Mouse (Mus musculus): Measurements from ENCODE around the gene Bcl11a. TPM values are rescaled to one million over a fixed set of nuclear protein-coding genes. Genes with fewer than 3 reads are reported as not detected.
"Not testable (repeated sequence)": the region's sequence is repeated elsewhere in the genome, so short reads cannot be mapped to it uniquely, and the experiment has no call there.

The Bcl11a gene
- polyA plus RNA-seq, 1 experiment: 6.5 TPM

- Histone ChIP-seq H3K9me3 (no peaks in the 10 kb centered on the region), H3K4me3 (replicated peaks) (no peak overlapping the region), H3K27me3 (replicated peaks) (no peaks in the 10 kb centered on the region), H3K4me1 (peaks cover 92% of the 10 kb centered on the region), H3K36me3 (replicated peaks; ENCODE audit: low read length) (no peaks in the 10 kb centered on the region)
- TF ChIP-seq GATA1 (IDR thresholded peaks at IDR 0.05; ENCODE audit: borderline replicate concordance, low read length) (no peak), FLI1 (IDR thresholded peaks at IDR 0.05; ENCODE audit: low read length) (no peak)
Observed at GRCm38 (mm10) chr11:24128001-24128400, 50.1 kb downstream of the Bcl11a start.

- H3K27me3 ChIP-seq (replicated peaks); H3K9me3 ChIP-seq; H3K4me3 ChIP-seq (replicated peaks); H3K36me3 ChIP-seq (replicated peaks; ENCODE audit: low read length): not testable (repeated sequence)
- H3K4me1 ChIP-seq: peaks cover 92% of the 10 kb centered on the region
Observed at GRCm38 (mm10) chr11:24128880-24129279, 51.0 kb downstream of the Bcl11a start.

- Histone ChIP-seq H3K4me1 (peaks cover 91% of the 10 kb centered on the region), H3K9me3 (no peaks in the 10 kb centered on the region), H3K27me3 (replicated peaks) (no peaks in the 10 kb centered on the region), H3K36me3 (replicated peaks; ENCODE audit: low read length) (no peaks in the 10 kb centered on the region), H3K4me3 (replicated peaks) (peak overlapping the region; percentile 31)
- TF ChIP-seq GATA1 (IDR thresholded peaks at IDR 0.05; ENCODE audit: borderline replicate concordance, low read length): no peak
- TF ChIP-seq FLI1 (IDR thresholded peaks at IDR 0.05; ENCODE audit: low read length): no peak
Observed at GRCm38 (mm10) chr11:24129358-24130185, 51.7 kb downstream of the Bcl11a start.

- peaks cover 88% of the 10 kb centered on the region for H3K4me1 ChIP-seq
- no peaks in the 10 kb centered on the region for H3K9me3 ChIP-seq
- no peaks in the 10 kb centered on the region for H3K27me3 ChIP-seq (replicated peaks)
- no peak overlapping the region for H3K4me3 ChIP-seq (replicated peaks)
- no peaks in the 10 kb centered on the region for H3K36me3 ChIP-seq (replicated peaks; ENCODE audit: low read length)
- TF ChIP-seq GATA1 (IDR thresholded peaks at IDR 0.05; ENCODE audit: borderline replicate concordance, low read length) (no peak), FLI1 (IDR thresholded peaks at IDR 0.05; ENCODE audit: low read length) (no peak)
Observed at GRCm38 (mm10) chr11:24130186-24130760, 52.4 kb downstream of the Bcl11a start.

GRCm38 (mm10) chr11:24131818-24132217 is 54.0 kb downstream of the Bcl11a start:
- no peak for TF ChIP-seq FLI1 (IDR thresholded peaks at IDR 0.05; ENCODE audit: low read length)
- Histone ChIP-seq H3K4me1 (peaks cover 92% of the 10 kb centered on the region), H3K36me3 (replicated peaks; ENCODE audit: low read length) (no peaks in the 10 kb centered on the region), H3K4me3 (replicated peaks) (no peak overlapping the region), H3K9me3 (no peaks in the 10 kb centered on the region), H3K27me3 (replicated peaks) (no peaks in the 10 kb centered on the region)

GRCm38 (mm10) chr11:24132358-24132757 is 54.5 kb downstream of the Bcl11a start:
- Histone ChIP-seq H3K36me3 (replicated peaks; ENCODE audit: low read length) (no peaks in the 10 kb centered on the region), H3K4me3 (replicated peaks) (no peak overlapping the region), H3K9me3 (no peaks in the 10 kb centered on the region), H3K4me1 (peaks cover 92% of the 10 kb centered on the region), H3K27me3 (replicated peaks) (no peaks in the 10 kb centered on the region)
- no peak for TF ChIP-seq GATA1 (IDR thresholded peaks at IDR 0.05; ENCODE audit: borderline replicate concordance, low read length)
- TF ChIP-seq FLI1 (IDR thresholded peaks at IDR 0.05; ENCODE audit: low read length): no peak

GRCm38 (mm10) chr11:24132853-24133252 is 55.0 kb downstream of the Bcl11a start:
- Histone ChIP-seq H3K4me1 (peaks cover 92% of the 10 kb centered on the region), H3K9me3 (no peaks in the 10 kb centered on the region), H3K27me3 (replicated peaks) (no peaks in the 10 kb centered on the region), H3K4me3 (replicated peaks) (no peak overlapping the region), H3K36me3 (replicated peaks; ENCODE audit: low read length) (no peaks in the 10 kb centered on the region)
- no peak for TF ChIP-seq GATA1 (IDR thresholded peaks at IDR 0.05; ENCODE audit: borderline replicate concordance, low read length)
- TF ChIP-seq FLI1 (IDR thresholded peaks at IDR 0.05; ENCODE audit: low read length): no peak

- no peak overlapping the region for H3K4me3 ChIP-seq (replicated peaks)
- TF ChIP-seq GATA1 (IDR thresholded peaks at IDR 0.05; ENCODE audit: borderline replicate concordance, low read length): no peak
- TF ChIP-seq FLI1 (IDR thresholded peaks at IDR 0.05; ENCODE audit: low read length): no peak
- peaks cover 92% of the 10 kb centered on the region for H3K4me1 ChIP-seq
- H3K27me3 ChIP-seq (replicated peaks): no peaks in the 10 kb centered on the region
- no peaks in the 10 kb centered on the region for H3K9me3 ChIP-seq
- H3K36me3 ChIP-seq (replicated peaks; ENCODE audit: low read length): no peaks in the 10 kb centered on the region
Observed at GRCm38 (mm10) chr11:24133484-24133883, 55.6 kb downstream of the Bcl11a start.

GRCm38 (mm10) chr11:24133928-24134327 is 56.1 kb downstream of the Bcl11a start:
- Histone ChIP-seq H3K4me3 (replicated peaks) (no peak overlapping the region), H3K4me1 (peaks cover 94% of the 10 kb centered on the region), H3K9me3 (no peaks in the 10 kb centered on the region), H3K36me3 (replicated peaks; ENCODE audit: low read length) (no peaks in the 10 kb centered on the region), H3K27me3 (replicated peaks) (no peaks in the 10 kb centered on the region)
- TF ChIP-seq GATA1 (IDR thresholded peaks at IDR 0.05; ENCODE audit: borderline replicate concordance, low read length): no peak
- TF ChIP-seq FLI1 (IDR thresholded peaks at IDR 0.05; ENCODE audit: low read length): no peak

GRCm38 (mm10) chr11:24135244-24135643 is 57.4 kb downstream of the Bcl11a start:
- H3K9me3 ChIP-seq: no peaks in the 10 kb centered on the region
- TF ChIP-seq GATA1 (IDR thresholded peaks at IDR 0.05; ENCODE audit: borderline replicate concordance, low read length) (no peak), FLI1 (IDR thresholded peaks at IDR 0.05; ENCODE audit: low read length) (no peak)
- H3K36me3 ChIP-seq (replicated peaks; ENCODE audit: low read length): no peaks in the 10 kb centered on the region
- H3K27me3 ChIP-seq (replicated peaks): no peaks in the 10 kb centered on the region
- no peak overlapping the region for H3K4me3 ChIP-seq (replicated peaks)
- peaks cover 94% of the 10 kb centered on the region for H3K4me1 ChIP-seq

Data from megakaryocyte, embryonic 14.5 days (primary cell).